Mouse (Mus musculus): Measurements from ENCODE around the gene Cers2.

Cers2 gene

DNA sequence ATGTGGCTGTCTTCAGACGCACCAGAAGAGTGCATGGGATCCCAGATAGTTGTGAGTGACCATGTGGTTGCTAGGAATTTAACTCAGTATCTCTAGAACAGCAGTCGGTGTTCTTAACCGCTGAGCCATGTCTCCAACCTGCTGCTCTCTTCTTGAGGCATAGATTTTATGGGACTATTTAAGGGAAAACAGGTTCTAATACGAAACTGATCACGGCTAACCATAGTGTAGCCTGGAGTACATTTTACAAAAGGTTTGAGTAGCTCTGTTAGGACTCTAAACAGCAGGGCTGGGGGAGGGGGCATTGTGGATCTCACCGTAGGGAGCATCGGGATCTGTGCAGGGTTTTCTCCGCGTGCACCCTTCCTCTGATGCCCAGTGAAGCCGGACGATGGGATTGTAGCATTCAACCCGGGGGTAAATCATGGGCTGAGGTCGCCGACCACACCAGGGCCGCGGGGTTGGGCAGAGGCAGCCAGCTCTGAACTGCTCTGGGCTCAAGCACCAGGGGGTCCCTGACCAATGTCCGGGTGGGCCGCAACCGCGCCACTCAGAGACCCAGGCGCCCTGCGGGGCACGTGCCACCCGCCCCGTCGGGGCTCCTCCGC lies at the start of gene Cers2:
TSS of gene Cers2 (plus strand) at position 306 of the 608 bp plus-strand sequence.
- DNase-seq (ENCODE audit: low read depth, low spot score): no peak

DNA sequence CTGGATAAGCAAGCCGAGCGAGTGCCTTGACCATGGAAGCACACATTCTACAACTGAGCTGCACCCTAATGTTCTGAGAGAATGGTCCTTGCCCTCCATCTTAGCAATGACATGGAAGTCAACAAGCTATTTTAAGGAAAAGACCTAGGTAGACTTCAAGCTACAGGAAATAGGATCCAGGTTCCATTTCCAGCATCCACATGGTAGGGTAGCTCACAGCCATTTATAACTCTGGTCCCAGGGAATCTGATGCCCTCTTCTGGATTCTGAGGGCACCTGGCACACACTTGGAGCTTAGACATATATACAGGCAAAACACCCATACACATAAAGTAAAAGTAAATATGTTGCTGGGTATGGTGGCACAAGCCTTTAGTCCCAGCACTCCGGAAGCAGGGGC lies 48.5 kb upstream of the Cers2 start:
- DNase-seq (ENCODE audit: low read depth, low spot score): no peak

DNA sequence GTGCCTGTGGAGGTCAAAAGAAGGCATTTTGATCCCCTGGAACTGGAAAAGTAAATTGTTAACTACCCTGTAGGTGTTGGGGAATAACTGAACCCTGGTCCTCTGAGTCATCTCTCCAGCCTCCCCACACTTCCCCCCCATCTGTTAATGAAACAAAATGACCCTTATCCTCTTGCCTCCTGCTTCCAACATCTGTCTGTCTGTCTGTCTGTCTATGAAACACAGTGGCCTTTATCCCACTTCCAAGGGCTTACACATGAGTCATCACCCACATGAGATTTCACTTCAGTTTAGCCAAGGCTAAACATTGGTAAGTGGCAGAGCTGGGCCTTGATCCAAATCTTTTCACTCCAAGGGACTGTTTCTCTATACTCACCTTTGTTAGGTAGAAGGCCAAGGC lies 46.7 kb upstream of the Cers2 start:
- DNase-seq (ENCODE audit: low read depth, low spot score): no peak

DNA sequence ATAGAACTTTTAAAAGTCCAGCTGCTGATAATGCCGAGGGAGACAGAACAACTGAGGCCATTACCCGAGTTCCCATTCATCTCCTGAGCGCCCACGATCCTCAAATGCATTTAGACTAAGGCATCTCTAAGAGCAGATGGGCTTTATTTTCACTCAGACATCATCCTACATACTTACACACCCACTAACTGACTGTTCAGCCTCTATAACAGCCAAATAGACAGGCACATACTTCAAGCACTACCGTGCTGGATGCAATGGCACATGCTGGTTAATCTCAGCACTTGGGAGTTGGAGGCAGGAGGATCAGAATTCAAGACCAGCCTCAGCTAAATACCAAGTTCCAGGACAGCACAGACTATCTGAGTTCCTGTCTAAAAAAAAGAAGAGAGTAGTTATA lies 44.8 kb upstream of the Cers2 start:
- no peak for DNase-seq (ENCODE audit: low read depth, low spot score)

DNA sequence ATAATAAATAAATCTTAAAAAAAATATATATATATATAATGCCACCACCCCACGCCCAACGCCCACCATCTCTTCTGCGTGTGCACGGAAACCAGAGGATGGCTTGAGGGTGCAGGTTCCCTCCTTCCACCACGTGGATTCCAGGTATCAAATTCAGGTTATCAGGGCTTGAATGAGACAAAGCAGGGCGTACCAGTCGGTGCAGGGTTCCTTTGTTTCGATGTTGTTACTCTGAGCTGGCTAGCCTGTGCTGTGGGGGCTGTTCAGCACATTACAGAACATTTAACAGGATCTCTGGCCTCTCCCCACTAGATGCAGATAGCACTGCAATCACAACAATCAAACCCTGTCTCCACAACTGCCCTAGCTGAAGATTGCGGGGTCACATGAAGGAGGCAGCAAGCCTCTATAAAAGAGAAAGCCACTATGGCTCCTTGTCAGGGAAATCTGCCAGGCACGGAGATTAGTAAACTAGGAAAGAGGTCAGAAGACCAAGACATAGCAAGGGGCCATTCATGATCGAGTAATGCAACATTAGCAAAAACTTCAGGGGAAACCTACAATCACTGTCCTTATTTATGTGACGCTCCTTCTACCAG lies 43.7 kb upstream of the Cers2 start:
- DNase-seq (ENCODE audit: low read depth, low spot score): no peak

DNA sequence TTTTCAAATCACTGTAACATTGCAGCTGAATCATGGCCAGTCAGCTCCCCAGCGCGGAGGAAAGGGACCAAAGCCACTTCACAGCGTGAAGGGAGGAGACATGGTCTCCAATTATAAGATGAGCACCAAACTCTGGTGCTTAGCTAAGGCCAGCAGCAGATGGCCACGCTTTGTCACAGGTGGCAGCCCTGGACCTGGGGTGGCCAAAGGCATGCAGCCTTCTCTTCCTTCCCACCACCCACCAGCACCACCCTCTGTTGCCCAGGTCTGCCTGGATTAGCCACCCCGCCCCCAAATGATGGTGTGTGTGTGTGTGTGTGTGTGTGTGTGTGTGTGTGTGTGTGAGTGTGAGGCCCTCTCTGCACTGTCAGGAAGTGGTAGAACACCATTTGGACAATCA lies 41.1 kb upstream of the Cers2 start:
- DNase-seq (ENCODE audit: low read depth, low spot score): no peak

DNA sequence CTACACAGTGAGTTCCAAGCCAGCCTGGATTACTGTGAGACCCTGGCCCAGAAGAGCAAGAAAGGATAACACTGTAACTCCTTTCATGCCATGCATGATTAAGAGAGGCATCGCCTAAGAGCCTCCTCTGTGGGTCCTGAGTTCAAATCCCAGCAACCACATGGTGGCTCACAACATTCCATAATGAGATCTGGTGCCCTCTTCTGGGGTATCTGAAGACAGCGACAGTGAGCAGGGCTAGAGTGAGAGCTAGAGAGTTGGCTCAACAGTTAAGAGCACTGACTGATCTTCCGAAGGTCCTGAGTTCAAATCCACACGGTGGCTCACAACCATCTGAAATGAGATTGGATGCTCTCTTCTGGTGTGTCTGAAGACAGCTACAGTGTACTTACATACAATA lies 40.1 kb upstream of the Cers2 start:
- DNase-seq (ENCODE audit: low read depth, low spot score): no peak

DNA sequence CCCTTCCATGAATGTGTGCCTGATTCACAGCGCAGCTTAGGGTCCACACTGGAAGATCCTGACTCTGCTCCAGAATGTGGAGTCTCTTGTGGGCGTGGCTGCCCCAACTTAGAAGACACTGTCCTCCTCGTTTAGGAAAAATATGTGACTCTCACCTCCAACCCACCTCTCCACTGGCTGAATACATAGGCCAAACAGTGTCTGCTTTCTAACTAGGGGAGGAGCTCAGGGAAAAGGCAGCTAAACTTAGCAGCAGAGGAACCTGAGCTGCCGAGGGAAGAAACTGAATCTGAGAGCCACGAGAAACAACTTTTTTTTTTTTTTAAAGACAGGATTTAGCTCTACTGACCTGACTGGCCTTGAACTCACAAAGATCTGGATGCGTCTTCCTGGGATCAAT lies 39.4 kb upstream of the Cers2 start:
- no peak for DNase-seq (ENCODE audit: low read depth, low spot score)

DNA sequence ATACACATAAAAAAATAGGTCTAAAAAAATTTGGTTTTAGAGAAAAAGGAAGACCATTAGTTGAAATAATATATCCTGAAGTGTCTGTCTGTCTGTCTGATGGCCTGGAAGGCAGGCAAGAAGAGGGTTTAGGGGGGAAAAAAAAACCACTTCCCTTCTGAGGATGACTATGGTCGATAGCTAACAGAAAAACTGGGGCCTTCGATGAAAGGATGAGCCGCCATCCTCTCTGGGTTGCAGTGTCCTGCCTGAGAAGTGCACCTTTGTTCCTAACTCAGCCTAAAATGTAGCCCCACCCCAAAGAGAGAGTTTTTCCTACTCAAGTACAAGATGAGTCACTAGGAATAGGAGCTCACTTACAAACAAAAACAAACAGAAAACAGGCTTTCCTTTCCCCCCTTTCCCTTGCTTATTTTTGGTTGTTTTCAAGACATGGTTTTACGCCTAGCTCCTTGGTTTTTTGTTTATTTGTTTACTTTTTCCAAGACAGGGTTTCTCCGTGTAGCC lies 38.1 kb upstream of the Cers2 start:
- DNase-seq (ENCODE audit: low read depth, low spot score): no peak

DNA sequence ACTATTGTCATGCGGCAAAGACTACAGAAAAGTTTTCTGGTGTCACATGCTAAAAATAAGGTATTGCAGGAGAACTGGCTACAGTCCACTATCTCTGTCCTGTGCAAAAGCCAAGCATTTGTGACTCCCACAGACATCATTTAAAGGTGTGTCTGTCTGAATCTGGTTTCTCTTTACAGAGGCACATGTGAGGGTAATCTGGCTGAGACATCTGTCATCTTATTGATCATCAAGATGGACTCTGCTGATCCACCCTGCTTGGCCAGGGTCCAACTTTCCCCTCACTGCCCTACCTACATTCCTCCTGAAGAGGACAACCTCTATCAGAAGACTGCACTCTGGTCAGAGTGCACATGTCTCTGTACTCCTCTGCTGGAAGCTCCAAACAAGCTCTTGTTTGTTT lies 37.4 kb upstream of the Cers2 start:
- no peak for DNase-seq (ENCODE audit: low read depth, low spot score)

DNA sequence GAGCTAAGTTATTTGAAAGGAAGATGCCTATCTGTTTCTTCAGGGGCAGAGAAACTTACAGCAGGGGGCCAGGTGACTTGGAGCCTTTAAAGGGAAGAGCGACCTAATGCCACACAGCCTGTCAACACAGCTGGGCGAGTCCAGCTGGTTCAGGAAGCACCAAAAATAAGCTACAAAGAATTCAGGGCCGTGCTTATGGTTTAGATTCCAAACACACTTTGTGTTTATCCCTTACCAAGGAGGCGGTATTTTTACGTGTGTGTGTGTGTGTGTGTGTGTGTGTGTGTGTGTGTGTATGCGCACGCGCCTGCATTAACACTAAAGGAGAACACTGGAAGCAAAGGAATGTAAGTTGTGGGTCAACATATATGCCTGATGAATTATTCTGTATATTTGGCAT lies 33.8 kb upstream of the Cers2 start:
- peak; percentile 54 for DNase-seq (ENCODE audit: low read depth, low spot score)

DNA sequence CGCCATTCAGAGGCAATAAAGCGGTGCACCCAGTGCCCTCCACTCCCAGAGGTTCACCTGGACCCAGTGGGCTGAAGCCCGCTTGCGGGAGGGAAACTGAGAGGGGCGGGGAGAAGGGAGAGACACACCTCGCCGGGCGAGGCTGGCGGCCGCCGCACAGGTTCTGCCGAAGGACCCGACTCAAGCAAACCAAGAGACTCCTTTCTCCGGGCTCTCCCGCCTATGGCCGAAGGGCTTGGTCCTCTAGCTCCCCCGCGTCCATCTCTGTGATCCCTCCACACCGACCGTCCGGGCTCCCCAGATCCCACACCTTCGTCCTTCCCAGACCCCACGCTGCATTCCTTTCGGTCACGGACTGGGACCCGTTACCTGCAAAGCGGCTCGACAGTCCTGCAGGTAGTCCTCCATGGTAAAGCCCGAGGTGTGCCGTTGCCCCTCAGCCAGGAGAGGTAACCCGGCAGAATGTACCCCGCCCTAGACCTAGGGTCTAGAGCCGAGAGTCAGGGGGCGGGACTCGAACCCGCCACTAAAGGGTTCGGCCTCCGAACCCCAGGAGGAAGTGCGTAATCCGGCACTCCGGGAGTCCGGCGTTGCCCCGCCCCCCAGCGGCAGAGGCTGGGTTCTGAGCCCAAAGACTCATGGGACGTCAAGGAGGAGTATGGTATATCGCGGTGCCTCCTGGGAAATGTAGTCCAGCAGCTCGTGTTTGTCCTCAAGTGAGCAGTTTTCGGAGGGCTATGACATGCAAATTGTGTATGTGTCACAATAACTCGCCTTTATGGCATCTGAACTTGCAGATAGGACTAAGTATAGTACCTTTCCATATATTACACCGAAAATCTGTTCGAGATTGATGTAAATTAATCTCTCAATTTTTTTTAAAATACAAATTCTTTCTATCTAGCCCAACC lies 33.1 kb upstream of the Cers2 start, which contains the start of the genes Mindy1 and Prune1:
TSS of gene Mindy1 (plus strand) at position 130 of the 911 bp plus-strand sequence.
TSS of gene Prune1 (minus strand) at position 861 of the 911 bp plus-strand sequence.
- DNase-seq (ENCODE audit: low read depth, low spot score): peak; percentile 98

DNA sequence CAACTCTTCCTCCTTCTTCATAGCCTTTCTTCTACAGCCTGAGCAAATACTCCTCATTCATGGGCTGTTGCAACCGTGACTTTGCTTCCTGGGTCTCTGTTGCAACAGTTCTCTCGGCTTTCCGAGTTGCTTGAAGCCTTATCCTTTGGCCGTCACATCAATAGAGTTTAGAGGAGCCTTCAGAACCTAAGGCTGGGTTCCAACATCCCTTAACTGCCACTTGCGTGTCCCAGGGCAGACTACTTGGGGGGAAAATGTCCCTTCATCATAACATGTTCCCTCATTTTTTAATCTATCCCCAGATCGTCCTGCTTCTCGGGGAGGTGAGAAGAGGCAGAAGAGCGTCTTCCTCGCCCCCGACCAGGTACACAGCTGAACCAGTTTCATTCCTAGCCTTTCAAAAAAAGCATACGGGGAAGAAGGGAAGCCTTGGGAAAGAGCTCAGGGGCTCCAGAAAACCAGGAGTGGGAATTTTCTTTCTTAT lies 32.2 kb upstream of the Cers2 start:
- DNase-seq (ENCODE audit: low read depth, low spot score): peak; percentile 54

DNA sequence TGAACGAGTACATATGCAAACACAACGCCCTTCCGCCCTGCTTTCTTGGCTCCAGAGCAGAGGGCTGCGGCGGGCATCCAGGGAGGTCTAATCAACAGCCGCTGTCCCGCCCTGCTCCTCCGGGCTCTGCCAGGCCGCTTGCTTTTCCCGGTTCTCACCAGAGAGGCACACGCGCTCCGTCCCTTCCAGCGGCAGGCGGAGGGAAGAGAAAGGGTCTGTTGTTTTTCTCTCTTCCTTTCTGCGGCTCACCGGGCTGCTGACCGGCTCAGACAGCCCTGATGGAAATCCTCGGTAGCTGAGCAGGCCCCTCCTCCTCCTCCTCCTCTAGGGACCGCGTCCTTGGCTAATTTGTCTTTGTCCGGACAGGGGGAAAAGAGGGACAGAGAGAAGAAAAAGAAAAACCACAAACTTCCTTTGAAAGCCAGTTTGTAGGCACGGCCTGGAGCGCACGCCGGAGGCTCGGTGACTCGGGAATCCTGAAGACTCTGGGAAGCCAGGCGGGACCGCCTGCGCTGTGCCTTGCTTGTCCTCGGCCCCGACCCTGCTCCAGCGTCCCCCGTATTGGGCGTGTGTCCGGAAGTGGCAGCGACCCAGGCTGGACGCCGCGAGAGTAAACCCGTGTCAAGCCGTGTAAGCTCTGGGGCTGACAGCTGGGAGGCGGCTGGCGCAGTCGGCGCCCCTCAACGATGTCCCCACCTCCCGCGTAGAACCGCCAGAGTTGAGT lies 31.6 kb upstream of the Cers2 start:
- DNase-seq (ENCODE audit: low read depth, low spot score): peak; percentile 53

DNA sequence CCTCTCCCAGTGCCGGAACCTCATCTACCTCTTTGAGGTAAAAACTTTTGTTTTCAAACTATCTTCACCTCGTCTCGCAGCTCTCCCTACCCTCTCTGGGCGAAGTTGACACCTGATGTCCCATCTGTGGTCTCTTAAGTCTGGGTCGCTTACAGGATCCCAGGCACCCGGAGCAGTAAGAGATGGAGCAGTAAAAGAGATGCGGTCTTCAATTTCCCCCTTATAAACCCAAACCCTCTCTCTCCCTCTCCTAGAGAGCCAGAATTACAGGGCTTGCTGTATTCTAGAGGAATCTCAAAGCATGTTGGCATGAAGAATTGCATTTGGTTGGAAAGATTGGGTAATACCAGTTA lies 31.0 kb upstream of the Cers2 start:
- DNase-seq (ENCODE audit: low read depth, low spot score): no peak

DNA sequence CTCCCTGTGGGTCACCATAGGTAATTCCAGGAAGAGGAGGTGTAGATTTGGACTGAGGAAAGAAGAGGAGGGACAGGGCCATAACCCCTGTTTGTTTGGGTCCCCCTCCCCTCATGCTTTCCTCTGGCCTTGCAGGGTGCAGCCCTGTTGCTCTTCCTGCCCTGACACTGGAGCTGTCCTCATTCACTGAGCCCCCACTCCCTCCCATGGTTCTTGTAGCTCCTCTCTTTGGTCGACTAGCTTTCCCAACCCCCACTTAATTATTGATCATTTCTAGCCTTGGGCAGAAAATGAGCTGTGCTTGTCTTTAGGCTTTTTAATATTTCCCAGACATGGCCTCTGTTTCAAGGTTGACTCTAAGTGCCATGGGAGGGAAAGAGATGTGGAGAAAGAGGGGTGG lies 30.5 kb upstream of the Cers2 start:
- no peak for DNase-seq (ENCODE audit: low read depth, low spot score)

DNA sequence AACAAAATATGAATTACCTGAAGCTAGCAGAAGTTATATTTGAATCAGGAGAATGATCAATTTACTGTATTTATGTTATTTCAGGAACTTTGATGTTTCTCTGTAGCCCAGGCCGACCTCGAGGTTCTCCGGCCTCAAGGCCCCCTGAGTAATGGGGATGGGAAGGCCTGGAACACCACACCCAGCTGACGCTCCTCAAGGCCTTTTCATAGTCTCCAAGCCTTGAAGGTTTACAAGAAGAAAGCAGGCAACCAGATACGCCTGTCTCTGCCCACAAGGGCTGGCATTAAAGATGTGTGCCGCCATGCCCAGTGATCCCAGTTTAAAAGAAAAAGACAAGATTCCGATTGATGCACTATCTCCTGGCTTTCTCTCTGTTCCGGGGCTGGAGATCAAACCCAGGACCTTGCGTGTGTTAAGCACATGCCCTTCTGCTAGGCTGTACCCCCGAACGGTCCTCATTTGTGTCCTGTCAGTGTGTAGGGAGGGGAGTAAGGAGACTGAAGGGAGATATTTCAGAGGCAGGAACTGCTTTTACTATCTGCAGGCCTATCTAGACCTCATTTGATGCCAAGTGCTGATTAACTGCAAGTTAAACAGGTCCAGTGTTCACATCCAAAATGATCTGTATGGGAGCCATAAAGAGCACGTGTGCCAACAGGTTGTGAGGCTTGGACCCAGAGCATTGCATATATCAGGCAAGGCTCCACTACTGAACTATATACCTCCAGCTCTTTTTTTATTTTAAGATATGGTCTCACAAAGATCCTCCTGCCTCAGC lies 29.9 kb upstream of the Cers2 start:
- DNase-seq (ENCODE audit: low read depth, low spot score): no peak

DNA sequence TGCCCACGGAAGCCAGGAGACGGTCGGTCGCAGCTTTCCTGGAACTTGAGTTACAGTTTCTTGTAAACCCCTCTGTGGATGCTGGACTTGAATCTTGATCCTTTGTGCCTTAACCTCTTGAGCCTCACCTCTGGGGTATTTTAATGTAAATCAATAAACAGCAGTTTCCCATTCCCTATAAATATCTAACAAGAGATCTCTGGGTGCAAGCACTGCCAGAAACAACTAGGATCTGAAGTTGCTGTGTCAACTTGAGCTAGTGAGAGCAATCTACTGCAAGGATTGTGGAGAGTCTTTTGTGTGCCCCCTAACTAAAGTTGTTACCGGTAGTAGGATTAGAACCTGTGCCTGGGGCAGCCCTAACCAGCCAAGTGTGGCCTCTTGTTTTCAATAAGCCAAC lies 29.2 kb upstream of the Cers2 start:
- no peak for DNase-seq (ENCODE audit: low read depth, low spot score)

DNA sequence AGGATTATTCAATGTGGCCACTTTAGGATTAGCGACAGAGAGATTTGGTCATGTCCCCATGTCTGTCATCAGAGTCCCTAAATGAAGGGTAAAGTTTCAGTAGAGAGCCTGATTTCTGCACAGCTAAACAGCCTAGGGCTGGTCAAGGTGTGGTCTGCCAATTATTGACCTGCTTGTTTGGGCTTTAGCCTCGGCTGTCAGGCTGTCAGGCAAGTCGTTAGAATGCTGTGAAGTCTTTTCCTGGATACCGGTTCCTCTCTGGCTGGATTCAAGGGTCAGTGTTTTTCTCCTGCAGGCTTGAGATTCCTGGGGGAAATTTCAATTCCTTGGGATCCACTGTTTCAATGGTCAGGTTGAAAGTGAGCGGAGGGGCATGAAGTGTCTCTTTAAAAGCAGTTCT lies 28.6 kb upstream of the Cers2 start:
- no peak for DNase-seq (ENCODE audit: low read depth, low spot score)

DNA sequence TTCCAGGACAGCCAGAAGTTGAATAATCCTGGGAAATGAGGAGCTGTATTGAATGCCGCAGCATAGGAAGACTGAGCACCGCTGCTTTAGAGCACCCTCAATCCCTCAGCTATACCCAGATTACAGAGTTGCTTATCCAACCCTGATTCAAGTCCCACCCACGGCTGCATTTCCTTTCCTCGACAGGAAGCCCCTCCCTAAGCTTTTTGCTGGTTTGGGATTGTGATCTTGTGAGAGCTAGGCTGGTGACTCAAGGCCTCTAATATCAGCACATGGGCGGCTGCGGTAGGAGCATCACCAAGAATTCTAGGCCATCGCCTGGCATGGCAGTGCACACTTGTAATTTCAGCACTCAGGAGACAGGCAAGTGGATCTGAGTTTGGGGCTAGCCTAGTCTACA lies 28.1 kb upstream of the Cers2 start:
- no peak for DNase-seq (ENCODE audit: low read depth, low spot score)

DNA sequence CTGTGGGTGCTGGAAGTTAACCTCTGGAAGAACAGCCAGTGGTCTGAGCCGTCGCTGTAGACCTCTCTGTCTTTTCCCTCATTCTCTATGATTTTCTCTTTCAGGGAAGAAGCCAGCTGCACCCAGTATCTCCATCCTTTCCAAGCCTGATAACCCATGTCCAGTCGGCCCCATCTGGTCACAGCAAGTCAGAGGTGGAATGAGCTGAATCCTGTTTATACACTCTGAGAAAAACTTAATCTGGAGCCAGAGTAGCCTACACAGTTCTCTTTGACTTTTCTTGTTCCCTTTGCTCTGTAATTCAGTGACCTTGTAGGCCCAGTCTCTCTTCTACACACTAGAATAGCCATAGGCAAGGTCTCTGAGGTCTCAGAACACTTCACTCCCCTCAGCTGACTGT lies 27.1 kb upstream of the Cers2 start:
- DNase-seq (ENCODE audit: low read depth, low spot score): no peak
